Mouse (Mus musculus): ENCODE measurements around the gene Akap13.

DNA sequence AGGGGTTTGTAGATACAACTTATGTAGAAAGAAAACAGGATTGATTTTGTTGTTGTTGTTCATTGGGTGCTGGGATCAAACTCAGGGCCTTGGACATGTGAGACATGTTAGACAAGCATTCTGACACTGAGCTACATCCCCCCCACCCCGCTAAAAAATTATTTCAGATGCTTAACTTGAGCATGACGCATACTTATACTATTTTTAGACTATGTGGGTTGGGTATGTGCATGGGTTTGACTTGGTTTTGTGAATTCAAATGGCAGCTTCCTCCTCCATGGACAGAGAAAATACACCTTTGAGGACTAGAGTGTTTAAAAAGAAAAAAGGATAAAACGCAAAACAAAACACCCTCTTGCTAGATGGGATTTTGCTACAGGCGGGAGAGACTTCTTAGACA, 26.4 kb upstream of the Akap13 start:
- TF ChIP-seq CTCF (IDR thresholded peaks at IDR 0.05; ENCODE audit: extremely low read depth, insufficient read depth, low read length) (no peak), POLR2A (IDR thresholded peaks at IDR 0.05; ENCODE audit: extremely low read depth, insufficient read depth, low read length) (no peak)

All from cortical plate, adult 2 months (tissue).